Mouse (Mus musculus) lung, postnatal 0 days (tissue): ENCODE measurements around the gene Sowahd. TPM values are rescaled to one million over a fixed set of nuclear protein-coding genes. Genes with fewer than 3 reads are reported as not detected.
A peak's percentile ranks its signal among the peaks of the same experiment; 100 is the strongest.

Experiments used
- ATAC-seq: fragments of 200-750 bp; cut with Nextera tagmentation; 2 replicates; pipeline ENCODE4 v1.8.0; 2017; ENCODE audit warnings: moderate library complexity
- DNase-seq: peaks from one replicate; pipeline ENCODE4 v3.0.0-alpha.2; 2016; ENCODE audit warnings: low spot score
- H3K27ac ChIP-seq: fragments of 300-500 bp; sonication (generic); 2 replicates; pipeline ENCODE4 v1.5.1; 2014; ENCODE audit warnings: antibody characterized with exemption, mild to moderate bottlenecking, low read length, mixed read lengths
- H3K27me3 ChIP-seq: fragments of 300-500 bp; sonication (generic); replicated peaks from 2 replicates; pipeline ENCODE4 v1.6.1; 2014; ENCODE audit warnings: low read length, mixed read lengths; ENCODE audit not compliant: insufficient read depth
- H3K36me3 ChIP-seq: fragments of 300-500 bp; sonication (generic); 2 replicates; pipeline ENCODE4 v1.6.1; 2014; ENCODE audit warnings: low read length, mixed read lengths; ENCODE audit not compliant: insufficient read depth
- H3K4me1 ChIP-seq: fragments of 300-500 bp; sonication (generic); 2 replicates; pipeline ENCODE4 v1.6.1; 2014; ENCODE audit warnings: antibody characterized with exemption, low read depth, low read length, mixed read lengths; ENCODE audit not compliant: insufficient read depth
- H3K4me2 ChIP-seq: fragments of 300-500 bp; sonication (generic); replicated peaks from 2 replicates; pipeline ENCODE4 v1.6.1; 2014; ENCODE audit warnings: low read depth, mild to moderate bottlenecking, low read length, moderate library complexity, mixed read lengths
- H3K4me3 ChIP-seq: fragments of 300-500 bp; sonication (generic); 2 replicates; pipeline ENCODE4 v1.5.1; 2014; ENCODE audit warnings: low read depth, low read length
- H3K9ac ChIP-seq: fragments of 300-500 bp; sonication (generic); replicated peaks from 2 replicates; pipeline ENCODE4 v1.6.1; 2014; ENCODE audit warnings: low read depth, mild to moderate bottlenecking
- H3K9me3 ChIP-seq: fragments of 300-500 bp; sonication (generic); 2 replicates; pipeline ENCODE4 v1.6.1; 2016; ENCODE audit warnings: low read length, mixed read lengths
- CTCF ChIP-seq: IDR thresholded peaks from 2 replicates; pipeline ENCODE4 v1.5.1; 2016; ENCODE audit warnings: antibody characterized with exemption, mild to moderate bottlenecking
- EP300 ChIP-seq: IDR thresholded peaks from 2 replicates; pipeline ENCODE4 v1.6.1; 2016; ENCODE audit warnings: antibody characterized with exemption, mild to moderate bottlenecking, control low read depth
- WGBS: fragments of 180-500 bp; shearing (Covaris S2); extraction: QIAGEN DNeasy Blood & Tissue Kit; methylation state at CpG from one replicate; pipeline ENCODE4 v1.1.7; 2014; 5-methylcytosine and 5-hydroxymethylcytosine counted together
- polyA plus RNA-seq: library from polyadenylated mRNA; unstranded; fragments of >200 nt; fragmentation: Nextera tagmentation; extraction: Ambion mirVana; gene quantifications from 2 replicates; pipeline ENCODE4 v1.2.1, GENCODE M21; 2015

The Sowahd gene
- polyA plus RNA-seq, 1 experiment from 2014 or later = not detected

GRCm38 (mm10) chrX:37085665-37086064 is 37.0 kb downstream of the Sowahd start:
- peak overlapping the region; percentile 71 for H3K27ac ChIP-seq
- TF ChIP-seq EP300 (no peak), CTCF (no peak)
- H3K9me3 ChIP-seq = no peaks in the 10 kb centered on the region
- WGBS = 20% methylated on average over 9 of the region's 9 CpGs
- no peak overlapping the region for H3K9ac ChIP-seq
- H3K27me3 ChIP-seq = no peaks in the 10 kb centered on the region
- no peaks in the 10 kb centered on the region for H3K4me1 ChIP-seq
- peak overlapping the region; percentile 43 for H3K4me2 ChIP-seq
- DNase-seq = no peak
- no peaks in the 10 kb centered on the region for H3K36me3 ChIP-seq
- peak overlapping the region; percentile 51 for H3K4me3 ChIP-seq
- peak; percentile 7; the same call in 1 of the 2 replicates for ATAC-seq

- H3K4me3 ChIP-seq = no peak overlapping the region
- H3K36me3 ChIP-seq = no peaks in the 10 kb centered on the region
- no peaks in the 10 kb centered on the region for H3K9me3 ChIP-seq
- TF ChIP-seq EP300 = no peak
- TF ChIP-seq CTCF = no peak
- no peak overlapping the region for H3K4me2 ChIP-seq
- H3K27ac ChIP-seq = no peak overlapping the region
- 86% methylated on average over 1 of the region's 1 CpGs for WGBS
- H3K4me1 ChIP-seq = no peaks in the 10 kb centered on the region
- no peaks in the 10 kb centered on the region for H3K27me3 ChIP-seq
- ATAC-seq = no peak
- no peak overlapping the region for H3K9ac ChIP-seq
- DNase-seq = no peak
Measured at GRCm38 (mm10) chrX:37088778-37089177, 40.1 kb downstream of the Sowahd start.

GRCm38 (mm10) chrX:37091457-37091856 is 42.8 kb downstream of the Sowahd start:
- H3K9ac ChIP-seq = no peak overlapping the region
- WGBS = 42% methylated on average over 3 of the region's 3 CpGs
- H3K4me2 ChIP-seq = no peak overlapping the region
- no peaks in the 10 kb centered on the region for H3K9me3 ChIP-seq
- H3K27ac ChIP-seq = no peak overlapping the region
- H3K36me3 ChIP-seq = no peaks in the 10 kb centered on the region
- no peak overlapping the region for H3K4me3 ChIP-seq
- DNase-seq = no peak
- H3K27me3 ChIP-seq = no peaks in the 10 kb centered on the region
- ATAC-seq = no peak
- no peaks in the 10 kb centered on the region for H3K4me1 ChIP-seq
- TF ChIP-seq EP300 (no peak), CTCF (no peak)

- Histone ChIP-seq H3K9me3 (no peaks in the 10 kb centered on the region), H3K9ac (no peak overlapping the region), H3K4me3 (no peak overlapping the region), H3K4me1 (no peaks in the 10 kb centered on the region), H3K27me3 (no peaks in the 10 kb centered on the region), H3K36me3 (no peaks in the 10 kb centered on the region), H3K27ac (no peak overlapping the region), H3K4me2 (no peak overlapping the region)
- TF ChIP-seq CTCF = no peak
- TF ChIP-seq EP300 = no peak
- ATAC-seq (no peak), DNase-seq (no peak)
- 80% methylated on average over 11 of the region's 11 CpGs for WGBS
Measured at GRCm38 (mm10) chrX:37095106-37095768, 46.6 kb downstream of the Sowahd start.

GRCm38 (mm10) chrX:37098681-37099080 is 50.0 kb downstream of the Sowahd start:
- Histone ChIP-seq H3K4me1 (no peaks in the 10 kb centered on the region), H3K27ac (no peak overlapping the region), H3K9me3 (no peaks in the 10 kb centered on the region), H3K27me3 (no peaks in the 10 kb centered on the region), H3K9ac (no peak overlapping the region), H3K36me3 (no peaks in the 10 kb centered on the region), H3K4me3 (no peak overlapping the region), H3K4me2 (no peak overlapping the region)
- DNase-seq (no peak), ATAC-seq (no peak)
- TF ChIP-seq EP300 = no peak
- no peak for TF ChIP-seq CTCF
- 93% methylated on average over 3 of the region's 3 CpGs for WGBS

Other genes with a start within 250 kb of the Sowahd start
- gene Ube2a, start 174.9 kb upstream of the Sowahd start, polyA plus RNA-seq = 176 and 189 TPM in 2 replicates
- 21.2 and 23.9 TPM in 2 replicates for gene C330007P06Rik, start 174.7 kb upstream of the Sowahd start, polyA plus RNA-seq
- 0.97 and 1.0 TPM in 2 replicates for gene Nkrf, start 145.9 kb upstream of the Sowahd start, polyA plus RNA-seq
- gene Sept6, start 57.1 kb upstream of the Sowahd start, polyA plus RNA-seq = 4.8 and 6.4 TPM in 2 replicates
- 416 and 436 TPM in 2 replicates for gene Rpl39, start 36.6 kb downstream of the Sowahd start, polyA plus RNA-seq
- 10.8 and 11.7 TPM in 2 replicates for gene Upf3b, start 61.5 kb downstream of the Sowahd start, polyA plus RNA-seq
- 11.3 TPM in 2 replicates for gene Nkap, start 78.0 kb downstream of the Sowahd start, polyA plus RNA-seq
- gene Akap14, start 120.0 kb downstream of the Sowahd start, polyA plus RNA-seq = 2.1 and 3.2 TPM in 2 replicates
- 456 and 541 TPM in 2 replicates for gene Ndufa1, start 142.3 kb downstream of the Sowahd start, polyA plus RNA-seq
- gene Rnf113a1, start 142.4 kb downstream of the Sowahd start, polyA plus RNA-seq = 5.3 and 6.1 TPM in 2 replicates
- not detected in 2 replicates for gene Gm9, start 162.2 kb downstream of the Sowahd start, polyA plus RNA-seq
- gene Rhox1, start 173.4 kb downstream of the Sowahd start, polyA plus RNA-seq = not detected in 2 replicates
- not detected in 2 replicates for gene Rhox2a, start 196.1 kb downstream of the Sowahd start, polyA plus RNA-seq
- not detected in 2 replicates for gene Rhox3a, start 201.1 kb downstream of the Sowahd start, polyA plus RNA-seq
- not detected in 2 replicates for gene Rhox4a, start 216.5 kb downstream of the Sowahd start, polyA plus RNA-seq